Mouse (Mus musculus) brain, adult 2 months (tissue): ENCODE measurements at regions not wholly inside any gene's neighbourhood (a gene's known extent, or its start where the extent isn't known, plus 50 kb on each side); places are given as distances from the start of the nearest gene placed in this dataset.

ENCODE experiments used
- DNase-seq: peaks from one replicate; pipeline ENCODE4 v3.0.0; 2011; ENCODE audit warnings: low read depth, low spot score

DNA sequence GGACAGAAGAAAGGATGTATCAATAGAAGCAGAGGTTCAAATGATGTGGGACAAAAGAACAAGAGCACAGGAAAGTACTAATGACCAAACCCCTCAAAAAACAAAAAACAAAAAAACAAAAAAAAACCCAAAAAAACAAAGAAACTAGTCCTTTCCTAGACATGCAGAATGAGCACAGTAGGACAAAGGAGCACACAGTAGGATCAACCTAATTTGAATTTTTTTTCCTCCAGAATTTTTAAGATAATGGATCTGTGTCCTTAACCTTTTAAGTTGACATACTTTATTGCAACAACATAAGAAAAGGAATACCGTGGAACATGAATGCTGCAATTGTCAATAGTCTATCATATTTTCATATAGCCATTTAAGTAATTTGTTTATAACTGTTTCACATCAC, 370.2 kb upstream of the Dach1 start:
- no peak for DNase-seq

DNA sequence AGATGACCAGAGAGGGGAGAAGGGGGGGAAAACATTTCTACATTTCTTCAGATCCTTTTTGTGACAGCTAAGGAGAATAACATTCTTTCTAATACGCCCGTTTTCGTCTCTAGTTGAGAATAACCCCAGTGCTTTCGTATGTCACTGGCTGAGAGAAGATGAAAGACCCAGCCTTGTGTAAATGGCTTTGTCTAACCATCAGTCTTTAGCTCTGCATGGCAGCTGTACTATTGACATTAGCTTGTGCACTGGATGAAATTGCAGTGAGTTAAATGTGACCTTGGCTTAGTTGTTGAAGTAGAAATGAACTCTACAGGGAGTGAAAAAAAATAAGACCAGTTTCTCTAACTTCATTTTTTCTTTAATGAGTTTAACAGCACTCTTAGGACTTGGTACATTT, 368.7 kb upstream of the Dach1 start:
- DNase-seq, result no peak

DNA sequence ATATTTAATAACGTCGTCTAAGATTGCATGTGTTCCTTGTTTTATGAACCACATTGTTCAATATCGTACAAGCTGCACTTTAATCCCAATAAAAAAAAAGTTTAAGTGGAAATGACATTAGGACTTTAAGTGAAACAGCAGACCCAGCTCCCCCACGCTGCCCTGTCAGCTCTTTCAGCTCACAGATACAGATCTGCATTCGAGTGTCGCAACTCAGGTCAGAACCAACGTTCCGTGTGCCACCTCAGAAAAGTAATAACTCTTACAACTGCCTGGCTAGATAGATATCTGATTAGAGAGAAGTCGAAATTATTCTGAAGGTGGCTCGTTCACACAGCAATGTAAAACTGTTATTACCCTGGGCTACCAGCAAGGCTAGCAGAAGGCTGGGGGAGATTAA, 364.0 kb upstream of the Dach1 start:
- DNase-seq, result no peak

DNA sequence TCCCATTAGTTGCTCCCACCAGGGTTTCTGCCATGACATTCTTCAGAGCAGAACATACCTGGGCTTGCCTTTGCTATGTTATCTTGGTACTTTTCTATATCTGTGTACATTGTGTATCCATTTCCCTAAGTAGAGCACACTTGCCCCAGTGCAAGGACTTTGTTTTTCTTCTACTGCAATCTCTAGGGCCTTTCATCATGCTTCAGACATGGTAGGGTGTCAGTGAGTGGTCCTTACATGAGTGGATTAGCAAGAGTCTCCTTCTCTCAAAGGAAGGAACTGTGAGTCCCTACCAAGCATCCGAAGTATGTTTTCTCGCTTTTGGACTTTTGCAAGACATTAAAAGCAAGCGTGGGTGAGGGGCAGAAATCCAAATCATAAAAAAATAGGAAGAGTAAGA, 351.4 kb upstream of the Dach1 start:
- no peak for DNase-seq

DNA sequence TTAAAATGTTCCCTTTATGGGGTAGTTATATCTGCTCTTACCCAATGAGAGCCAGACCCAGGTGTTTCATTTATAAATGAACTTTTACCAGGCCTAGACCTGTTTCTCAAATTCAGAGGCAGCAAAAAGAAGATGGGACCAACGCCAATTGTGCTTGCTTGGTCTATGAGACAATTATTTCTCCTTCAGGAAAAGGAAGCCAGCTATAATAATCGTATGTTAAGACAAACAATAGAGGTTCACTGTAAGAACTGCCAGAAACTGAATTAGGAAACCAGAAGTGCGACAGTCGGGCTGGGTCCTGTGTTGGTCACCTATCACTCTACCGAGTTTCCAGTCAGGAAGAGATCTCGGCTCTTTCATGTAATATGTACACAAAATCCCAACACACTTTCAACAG, 335.8 kb upstream of the Dach1 start:
- DNase-seq, result no peak

DNA sequence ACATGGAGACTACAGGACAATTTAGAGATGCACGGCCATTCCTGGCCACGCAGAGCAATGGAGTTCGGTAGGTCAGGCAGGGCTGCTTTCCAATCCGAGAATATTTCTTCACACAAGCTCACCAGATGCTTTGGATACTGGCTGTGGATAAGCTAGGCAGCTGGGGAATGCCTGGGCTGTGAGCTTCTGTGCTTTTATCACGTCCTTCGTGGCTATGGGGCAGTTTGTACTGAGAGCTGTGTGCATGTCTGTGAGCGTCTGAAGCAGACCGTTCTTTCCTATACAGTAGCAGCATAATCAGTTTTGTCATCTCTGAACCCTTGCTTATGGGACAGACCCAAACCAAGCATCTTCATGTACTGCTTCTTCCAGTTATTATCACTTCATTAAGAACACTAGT, 307.9 kb upstream of the Dach1 start:
- no peak for DNase-seq

DNA sequence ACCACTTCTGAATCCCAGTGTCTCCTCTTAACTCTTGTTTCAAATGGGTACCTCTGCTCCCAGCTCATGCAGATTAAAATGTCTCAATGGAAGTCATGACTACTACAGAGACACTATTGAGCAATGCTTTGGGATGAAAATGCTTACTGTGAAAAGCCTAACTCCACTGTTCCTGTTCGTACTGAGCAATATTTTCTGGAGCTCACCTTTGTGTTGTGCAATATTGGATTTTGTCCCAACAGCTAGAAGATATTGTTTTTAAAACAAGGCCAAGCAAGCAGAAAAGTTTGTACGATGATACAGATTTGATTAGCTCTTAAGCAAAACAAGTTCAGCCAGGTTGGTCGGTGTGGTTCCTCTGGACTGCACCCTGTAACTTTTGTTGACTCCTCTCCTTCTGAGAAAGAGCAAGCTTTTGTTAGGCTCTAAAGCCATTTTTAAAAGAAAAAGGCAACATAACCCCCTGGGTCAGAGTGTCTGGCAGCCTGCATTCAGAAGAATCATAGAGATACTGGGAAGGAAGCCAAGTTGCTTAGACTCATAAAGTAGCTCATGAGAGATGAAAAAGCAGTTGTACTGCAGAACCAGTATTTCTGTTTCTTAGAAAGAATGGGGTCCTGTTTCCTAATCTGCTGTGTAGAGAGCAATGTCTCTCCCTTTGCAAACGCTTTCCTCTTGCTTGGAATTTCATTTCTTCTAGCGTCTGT, 302.4 kb upstream of the Dach1 start:
- peak; percentile 13 for DNase-seq

DNA sequence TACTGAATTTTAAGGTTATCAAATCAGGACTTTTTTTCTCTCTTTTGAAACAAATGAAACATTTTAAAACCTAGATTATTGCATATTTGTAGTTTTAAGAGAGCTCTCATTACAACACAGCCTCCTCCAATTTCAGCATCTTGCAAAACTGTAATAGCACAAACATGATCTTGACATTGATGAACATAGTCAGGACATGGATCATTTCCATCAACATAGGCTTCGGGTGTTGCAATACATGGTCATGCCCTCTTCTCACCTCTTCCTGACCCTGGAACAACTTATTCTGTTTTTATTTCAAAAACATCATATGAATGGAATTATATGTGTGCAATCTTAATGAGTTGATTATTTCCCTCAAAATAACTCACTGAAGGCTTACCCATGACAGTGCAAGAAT, 284.9 kb upstream of the Dach1 start:
- no peak for DNase-seq

DNA sequence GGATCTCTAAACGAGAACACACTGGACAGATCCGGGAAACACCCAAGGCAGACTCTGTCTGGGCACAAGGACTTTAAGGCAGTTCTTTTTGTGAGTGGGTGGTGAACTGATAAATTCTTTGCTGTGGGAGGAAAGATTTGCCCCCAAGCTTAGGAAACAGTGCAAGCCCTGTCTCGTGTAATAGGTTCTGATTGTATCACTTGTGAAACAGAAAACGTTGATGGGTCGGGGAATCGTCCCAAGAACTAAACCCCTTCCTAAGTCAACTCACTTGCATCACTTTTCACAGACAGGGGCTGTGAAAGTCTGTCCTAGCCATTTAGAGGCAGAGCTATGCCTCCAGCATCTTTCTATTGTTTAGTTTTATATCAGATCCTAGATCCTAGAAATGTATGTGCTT, 282.6 kb upstream of the Dach1 start:
- DNase-seq, result no peak

DNA sequence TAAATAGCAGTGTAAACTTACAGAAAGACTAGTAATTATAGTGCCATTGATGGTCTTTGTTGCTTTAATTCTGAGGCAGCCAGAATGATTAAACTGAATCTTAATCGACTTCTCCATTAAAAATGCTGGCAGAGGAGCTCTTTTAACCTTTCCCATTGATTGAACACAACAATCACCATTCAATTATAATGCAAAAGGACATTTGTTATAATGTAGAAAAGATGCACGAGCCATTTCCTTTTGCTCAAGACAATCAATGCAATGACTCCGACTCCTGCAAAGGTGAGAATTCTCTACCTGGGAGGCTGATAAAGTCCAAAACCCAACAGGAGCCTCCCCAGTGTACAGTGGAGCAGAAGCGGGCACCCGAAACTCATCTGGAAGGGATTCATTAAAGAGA, 280.0 kb upstream of the Dach1 start:
- DNase-seq, result no peak

DNA sequence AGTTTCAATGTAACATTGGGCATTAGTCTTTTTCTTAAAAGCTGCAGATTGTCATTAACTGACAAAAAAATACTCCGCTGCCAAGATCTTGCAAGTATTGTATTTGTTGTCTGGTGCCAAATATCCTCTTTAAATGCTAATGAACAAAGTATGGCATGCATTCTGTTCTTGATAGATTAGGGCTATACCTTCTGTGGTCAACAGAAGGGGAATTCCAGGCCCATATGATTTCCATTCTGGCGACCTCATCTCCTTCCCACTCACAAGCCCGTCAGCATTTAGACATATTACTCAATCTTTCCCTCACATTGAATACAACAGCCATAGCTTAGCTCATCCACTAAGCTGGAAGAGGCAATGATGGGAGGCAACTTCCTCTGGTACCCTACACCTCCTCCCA, 272.8 kb upstream of the Dach1 start:
- peak; percentile 8 for DNase-seq

DNA sequence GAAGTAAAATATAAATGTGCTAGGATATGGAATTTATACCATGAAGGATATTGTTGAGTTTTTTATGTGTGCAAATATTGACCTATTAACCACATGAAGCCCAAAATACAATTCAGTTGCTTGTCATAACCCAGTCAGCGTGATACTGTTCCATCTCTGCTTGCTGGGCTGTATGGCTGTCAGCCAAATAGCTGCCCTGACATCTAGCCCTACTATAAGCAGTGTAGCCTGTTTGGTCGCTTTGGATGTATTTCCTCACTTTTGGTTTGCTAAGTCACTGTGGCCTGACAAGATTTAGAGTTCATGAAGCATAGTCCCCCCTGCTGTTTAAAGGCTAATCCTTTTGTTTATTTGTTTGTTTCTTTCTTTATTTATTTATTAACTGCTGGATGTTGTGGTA, 272.4 kb upstream of the Dach1 start:
- DNase-seq, result no peak

DNA sequence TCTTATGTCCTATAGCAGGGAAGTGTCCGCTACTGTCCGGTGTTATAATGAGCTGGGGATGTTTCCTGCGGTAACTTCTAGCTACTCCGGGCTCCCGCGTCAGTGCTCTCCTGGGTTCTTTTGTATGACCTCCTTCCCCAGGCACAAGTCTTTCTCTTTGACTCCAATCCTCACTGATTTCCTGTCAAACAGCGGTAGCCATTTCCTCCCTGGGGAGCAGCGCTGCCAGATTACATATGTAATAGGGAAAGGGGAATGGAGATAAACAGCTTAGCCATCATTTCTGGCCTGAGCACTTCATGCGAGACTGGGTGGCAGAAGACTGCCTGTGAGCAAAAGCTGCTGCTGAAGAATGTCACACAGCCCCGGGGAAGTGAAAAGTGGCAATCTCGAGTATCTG, 262.4 kb upstream of the Dach1 start:
- DNase-seq, result no peak

DNA sequence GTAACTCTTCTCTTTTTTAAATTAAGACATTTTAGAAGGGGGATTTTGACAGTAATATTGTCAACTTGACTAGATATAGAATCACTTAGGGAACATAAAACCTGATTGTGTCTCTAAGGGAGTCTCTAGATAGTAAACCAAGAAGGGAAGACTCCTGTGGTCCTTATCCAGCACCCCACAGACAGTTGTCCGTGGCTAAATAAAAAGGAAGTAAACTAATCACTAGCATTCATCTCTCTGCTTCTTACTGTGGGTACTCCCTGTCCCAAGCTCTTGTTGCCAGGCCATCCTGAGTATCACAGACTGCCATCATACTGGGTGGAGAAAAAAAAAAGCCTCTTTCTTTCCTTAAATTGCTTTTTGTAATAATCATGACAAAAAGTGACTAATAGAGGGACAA, 248.2 kb upstream of the Dach1 start:
- no peak for DNase-seq

DNA sequence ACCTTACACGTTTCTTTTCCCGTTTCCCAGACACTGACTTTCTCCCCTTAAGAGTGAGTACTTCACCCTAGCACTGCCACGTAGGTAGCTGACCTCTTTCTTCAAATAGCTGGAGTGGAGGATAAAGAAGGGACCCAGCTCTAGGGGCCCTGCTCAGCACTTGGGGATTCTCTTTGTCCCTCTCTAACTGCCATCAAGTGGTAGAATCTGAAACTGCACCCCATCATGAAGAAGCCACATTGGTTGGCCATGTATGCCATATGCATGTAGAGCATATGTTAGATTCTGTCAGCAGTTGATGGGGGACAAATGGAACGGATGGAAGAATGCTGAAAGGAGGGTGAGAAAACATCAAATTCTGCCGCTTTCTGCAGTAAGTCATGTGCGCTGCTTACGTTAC, 244.6 kb upstream of the Dach1 start:
- peak; percentile 5 for DNase-seq

DNA sequence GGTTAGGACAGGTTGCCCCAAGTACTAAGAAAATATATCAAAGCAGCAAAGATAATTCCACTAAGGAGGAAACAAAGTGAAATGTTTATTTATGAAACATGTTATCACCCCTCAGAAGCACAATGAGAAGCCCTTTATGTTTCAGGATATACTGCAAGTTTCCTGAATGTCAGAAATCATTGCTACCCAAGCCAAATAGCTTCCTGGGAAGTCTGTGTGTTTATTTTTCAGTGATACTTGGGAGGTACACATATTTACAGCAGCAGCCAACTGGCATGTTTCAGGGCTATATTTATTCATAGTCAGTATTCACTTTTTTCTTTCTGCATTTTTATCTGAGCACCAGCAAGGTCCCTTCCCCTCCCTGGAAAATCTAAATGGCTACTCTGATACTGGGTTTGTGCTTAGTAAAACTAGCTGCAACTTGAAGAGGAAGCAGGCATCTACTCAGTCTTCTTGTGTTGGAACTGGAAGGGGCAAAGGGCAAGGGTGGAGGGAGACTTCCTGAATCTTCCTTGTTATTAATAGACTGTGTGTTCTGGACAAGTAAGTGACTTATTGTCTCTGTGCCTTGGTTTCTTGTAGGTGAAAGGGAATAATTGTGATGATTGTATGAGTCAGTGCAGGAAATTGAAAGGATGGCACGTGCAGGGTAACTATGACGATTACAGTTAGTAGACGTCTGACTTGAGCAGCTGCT, 236.5 kb upstream of the Dach1 start:
- DNase-seq, result no peak

DNA sequence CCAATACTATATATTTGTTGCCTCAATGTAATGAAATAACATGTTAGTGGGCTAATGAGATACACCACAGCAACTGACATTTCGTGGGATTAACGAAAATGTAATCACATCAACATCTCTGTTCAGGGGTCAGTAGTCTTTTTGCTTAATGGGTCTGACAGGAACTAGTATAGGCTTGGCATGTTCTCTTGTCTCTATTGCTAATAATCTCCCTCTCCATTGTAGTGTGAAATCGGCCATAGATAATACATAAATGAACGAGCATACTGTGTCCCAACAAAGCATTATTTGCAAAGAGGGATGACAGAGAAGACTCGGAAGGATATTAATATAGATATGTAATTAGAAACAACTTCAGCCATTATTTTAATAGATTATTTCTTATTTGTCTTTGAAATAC, 234.5 kb upstream of the Dach1 start:
- no peak for DNase-seq

DNA sequence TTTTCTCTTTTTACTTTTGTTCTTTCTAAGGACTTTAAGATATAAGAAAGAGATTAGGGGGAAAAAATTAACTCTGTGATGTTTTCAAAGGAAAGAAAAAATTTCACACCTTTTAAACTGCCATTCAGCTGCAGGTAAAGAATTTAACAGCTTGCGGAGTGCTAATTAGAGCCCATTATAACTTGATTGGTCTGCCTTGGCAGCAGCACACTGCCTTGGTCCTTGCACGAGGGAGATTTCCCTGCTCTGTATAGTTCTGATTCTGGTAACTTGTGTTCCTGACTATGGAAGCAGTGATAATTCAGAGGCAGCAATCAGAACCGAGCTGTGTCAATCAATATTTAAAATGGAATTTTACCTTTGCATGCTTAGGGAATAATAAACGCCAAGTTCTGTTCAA, 218.3 kb upstream of the Dach1 start:
- no peak for DNase-seq
